Mouse (Mus musculus): ENCODE measurements around the gene Gm9044. TPM values are rescaled to one million over a fixed set of nuclear protein-coding genes. Genes with fewer than 3 reads are reported as not detected.
"Not testable (repeated sequence)": the region's sequence is repeated elsewhere in the genome, so short reads cannot be mapped to it uniquely, and the experiment has no call there.

Gm9044 gene
- total and polyA plus RNA-seq, 2 experiments from 2014 or later: not detected

- Histone ChIP-seq H3K27me3 (ENCODE audit: insufficient read depth, low read length) (no peaks in the 10 kb centered on the region), H3K4me3 (ENCODE audit: low read length) (no peak overlapping the region), H3K9me3 (ENCODE audit: low read length) (no peaks in the 10 kb centered on the region), H3K36me3 (ENCODE audit: insufficient read depth, low read length) (no peaks in the 10 kb centered on the region), H3K4me1 (ENCODE audit: insufficient read depth, low read length) (no peaks in the 10 kb centered on the region), H3K9ac (replicated peaks; ENCODE audit: low read length) (no peak overlapping the region), H3K27ac (no peak overlapping the region), H3K4me2 (ENCODE audit: low read depth, low read length) (no peak overlapping the region)
- no peak for DNase-seq (ENCODE audit: low spot score)
- TF ChIP-seq CTCF (IDR thresholded peaks at IDR 0.05; ENCODE audit: low read depth): no peak
- WGBS: 80% methylated on average over 8 of the region's 8 CpGs
- ATAC-seq: no peak
These were observed 13.2 kb downstream of the Gm9044 start for GRCm38 (mm10) chr10:118319024-118319423.

GRCm38 (mm10) chr10:118302133-118302532 lies 30.1 kb downstream of the Gm9044 start:
- not testable (repeated sequence) for DNase-seq (ENCODE audit: low spot score); H3K9me3 ChIP-seq (ENCODE audit: low read length); H3K9ac ChIP-seq (replicated peaks; ENCODE audit: low read length); ATAC-seq; H3K27me3 ChIP-seq (ENCODE audit: insufficient read depth, low read length); H3K36me3 ChIP-seq (ENCODE audit: insufficient read depth, low read length); H3K4me1 ChIP-seq (ENCODE audit: insufficient read depth, low read length); H3K27ac ChIP-seq; H3K4me3 ChIP-seq (ENCODE audit: low read length); H3K4me2 ChIP-seq (ENCODE audit: low read depth, low read length)
- 51% methylated on average over 2 of the region's 2 CpGs for WGBS

DNA sequence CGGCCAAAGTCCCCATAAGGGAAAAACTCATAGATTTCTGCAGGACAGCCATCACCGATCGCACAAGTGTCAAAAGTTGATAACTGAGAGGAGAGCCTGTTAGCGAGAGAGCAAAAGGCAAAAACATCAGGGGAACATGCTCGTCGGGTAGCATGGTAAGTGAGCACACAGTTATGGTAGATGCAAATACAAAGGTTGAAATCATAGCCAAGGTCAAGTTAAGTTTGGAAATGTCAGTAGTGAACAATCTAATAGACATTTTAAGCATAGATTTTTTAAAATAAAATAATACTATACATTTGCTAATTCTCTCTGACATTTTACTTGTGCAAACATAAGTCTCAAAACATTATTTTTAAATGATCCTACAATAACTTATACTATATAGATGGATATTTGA lies 37.3 kb downstream of the Gm9044 start, which contains the start of gene Iltifb:
Gene Iltifb, minus strand, starts transcription at position 101 of the 400 bp plus-strand sequence.
- WGBS: 95% methylated on average over 6 of the region's 6 CpGs
- no peaks in the 10 kb centered on the region for H3K36me3 ChIP-seq (ENCODE audit: insufficient read depth, low read length)
- no peak within 1 kb of the TSS for H3K4me3 ChIP-seq (ENCODE audit: low read length)
- DNase-seq (ENCODE audit: low spot score) (no peak), ATAC-seq (no peak)
- no peak for TF ChIP-seq CTCF (IDR thresholded peaks at IDR 0.05; ENCODE audit: low read depth)
- H3K9me3 ChIP-seq (ENCODE audit: low read length): no peaks in the 10 kb centered on the region
- H3K9ac ChIP-seq (replicated peaks; ENCODE audit: low read length): no peak within 1 kb of the TSS
- no peaks in the 10 kb centered on the region for H3K4me1 ChIP-seq (ENCODE audit: insufficient read depth, low read length)
- no peaks in the 10 kb centered on the region for H3K27me3 ChIP-seq (ENCODE audit: insufficient read depth, low read length)
- H3K4me2 ChIP-seq (ENCODE audit: low read depth, low read length): no peak within 1 kb of the TSS
- H3K27ac ChIP-seq: no peak within 1 kb of the TSS

DNA sequence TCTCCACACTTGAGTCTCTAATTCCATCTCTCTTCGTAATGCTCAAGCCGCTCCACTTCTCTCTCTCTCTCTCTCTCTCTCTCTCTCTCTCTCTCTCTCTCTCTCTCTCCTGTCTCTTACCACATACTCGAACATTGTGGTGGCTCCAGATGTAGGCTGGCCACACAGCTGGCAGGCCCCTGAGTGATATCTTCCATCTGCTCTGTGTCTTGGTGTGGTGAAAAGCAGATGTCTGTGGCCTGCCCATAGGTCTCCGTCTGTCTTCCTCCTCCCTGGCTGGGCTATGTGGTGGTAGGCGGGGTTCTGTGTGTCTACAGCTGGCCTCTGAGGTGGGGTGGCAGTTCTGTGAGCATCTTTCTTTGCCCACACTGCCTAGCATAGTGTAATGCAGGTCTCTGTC lies 49.2 kb downstream of the Gm9044 start:
- not testable (repeated sequence) for DNase-seq (ENCODE audit: low spot score); H3K4me1 ChIP-seq (ENCODE audit: insufficient read depth, low read length); H3K27ac ChIP-seq; H3K4me3 ChIP-seq (ENCODE audit: low read length); H3K36me3 ChIP-seq (ENCODE audit: insufficient read depth, low read length); H3K9ac ChIP-seq (replicated peaks; ENCODE audit: low read length); ATAC-seq; H3K27me3 ChIP-seq (ENCODE audit: insufficient read depth, low read length); H3K9me3 ChIP-seq (ENCODE audit: low read length); H3K4me2 ChIP-seq (ENCODE audit: low read depth, low read length)
- 83% methylated on average over 3 of the region's 5 CpGs for WGBS

DNA sequence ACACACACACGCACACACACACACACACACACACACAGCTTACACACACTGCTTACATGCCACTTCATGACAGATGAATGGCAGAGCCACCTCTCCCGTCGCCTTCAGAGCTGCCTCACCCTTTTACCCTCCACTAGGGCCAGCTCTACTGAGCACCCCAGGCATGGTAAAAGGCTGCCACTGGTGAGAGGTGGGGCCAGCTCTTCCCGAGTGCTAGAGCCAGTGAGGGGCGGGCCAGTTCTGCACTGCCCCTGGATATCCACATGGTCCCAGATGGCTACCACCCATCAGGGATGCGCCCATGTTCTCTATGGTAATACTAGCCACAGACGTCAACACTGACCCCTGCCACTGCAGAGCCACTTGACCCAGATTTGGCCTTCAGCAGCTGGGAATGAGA lies 49.6 kb downstream of the Gm9044 start:
- H3K27ac ChIP-seq; H3K27me3 ChIP-seq (ENCODE audit: insufficient read depth, low read length); H3K9me3 ChIP-seq (ENCODE audit: low read length); H3K4me3 ChIP-seq (ENCODE audit: low read length); H3K9ac ChIP-seq (replicated peaks; ENCODE audit: low read length); H3K4me2 ChIP-seq (ENCODE audit: low read depth, low read length); H3K4me1 ChIP-seq (ENCODE audit: insufficient read depth, low read length); DNase-seq (ENCODE audit: low spot score); H3K36me3 ChIP-seq (ENCODE audit: insufficient read depth, low read length): not testable (repeated sequence)
- 78% methylated on average over 6 of the region's 7 CpGs for whole genome bisulfite sequencing
- 0 out of 2 replicates have a peak, but pooled peaks have one; percentile 15 for ATAC-seq

Other genes with a start within 250 kb of the Gm9044 start
- gene Mdm1, start 190.6 kb downstream of the Gm9044 start, total RNA-seq (2014; rRNA removed): 26.4 and 31.0 TPM in 2 replicates
- gene Mdm1, start 190.6 kb downstream of the Gm9044 start, polyA plus RNA-seq (2015; fragmentation: Nextera tagmentation; extraction: Ambion mirVana): 23.0 and 25.1 TPM in 2 replicates
- gene Il22, start 127.5 kb downstream of the Gm9044 start, total RNA-seq (2014; rRNA removed): not detected in 2 replicates
- gene Il22, start 127.5 kb downstream of the Gm9044 start, polyA plus RNA-seq (2015; fragmentation: Nextera tagmentation; extraction: Ambion mirVana): 2.0 and 2.9 TPM in 2 replicates
- gene Gm32717, start 91.6 kb downstream of the Gm9044 start, total RNA-seq (2014; rRNA removed): 0.05 and 0.18 TPM in 2 replicates
- gene Gm32717, start 91.6 kb downstream of the Gm9044 start, polyA plus RNA-seq (2015; fragmentation: Nextera tagmentation; extraction: Ambion mirVana): 0.10 TPM in 1 of 2 replicates, not detected in the other
- gene Gm32802, start 73.7 kb downstream of the Gm9044 start, total RNA-seq (2014; rRNA removed): 0.05 and 0.18 TPM in 2 replicates
- gene Gm32802, start 73.7 kb downstream of the Gm9044 start, polyA plus RNA-seq (2015; fragmentation: Nextera tagmentation; extraction: Ambion mirVana): 0.10 TPM in 1 of 2 replicates, not detected in the other
- 0.22 TPM in 1 of 2 replicates, not detected in the other for gene Iltifb, start 37.4 kb downstream of the Gm9044 start, total RNA-seq (2014; rRNA removed)
- 6.5 and 6.6 TPM in 2 replicates for gene Iltifb, start 37.4 kb downstream of the Gm9044 start, polyA plus RNA-seq (2015; fragmentation: Nextera tagmentation; extraction: Ambion mirVana)
- gene Gm9040, start 5.4 kb downstream of the Gm9044 start, total RNA-seq (2014; rRNA removed): not detected in 2 replicates
- not detected in 2 replicates for gene Gm9040, start 5.4 kb downstream of the Gm9044 start, polyA plus RNA-seq (2015; fragmentation: Nextera tagmentation; extraction: Ambion mirVana)
- gene Gm9045, start 5.4 kb upstream of the Gm9044 start, total RNA-seq (2014; rRNA removed): not detected in 2 replicates
- gene Gm9045, start 5.4 kb upstream of the Gm9044 start, polyA plus RNA-seq (2015; fragmentation: Nextera tagmentation; extraction: Ambion mirVana): not detected in 2 replicates
- not detected in 2 replicates for gene Gm9046, start 10.8 kb upstream of the Gm9044 start, total RNA-seq (2014; rRNA removed)
- not detected in 2 replicates for gene Gm9046, start 10.8 kb upstream of the Gm9044 start, polyA plus RNA-seq (2015; fragmentation: Nextera tagmentation; extraction: Ambion mirVana)
- gene Gm9048, start 16.3 kb upstream of the Gm9044 start, total RNA-seq (2014; rRNA removed): 0.14 TPM in 1 of 2 replicates, not detected in the other
- not detected in 2 replicates for gene Gm9048, start 16.3 kb upstream of the Gm9044 start, polyA plus RNA-seq (2015; fragmentation: Nextera tagmentation; extraction: Ambion mirVana)
- not detected in 2 replicates for gene Gm9049, start 21.7 kb upstream of the Gm9044 start, total RNA-seq (2014; rRNA removed)
- not detected in 2 replicates for gene Gm9049, start 21.7 kb upstream of the Gm9044 start, polyA plus RNA-seq (2015; fragmentation: Nextera tagmentation; extraction: Ambion mirVana)
- gene Ifng, start 108.6 kb upstream of the Gm9044 start, total RNA-seq (2014; rRNA removed): 0.68 TPM in 1 of 2 replicates, not detected in the other
- not detected in 2 replicates for gene Ifng, start 108.6 kb upstream of the Gm9044 start, polyA plus RNA-seq (2015; fragmentation: Nextera tagmentation; extraction: Ambion mirVana)

Data from hindbrain, postnatal 0 days (tissue).